Mouse (Mus musculus) kidney, postnatal 0 days (tissue): ENCODE results near the gene Ankfy1. TPM values are rescaled to one million over a fixed set of nuclear protein-coding genes. Genes with fewer than 3 reads are reported as not detected.

Source experiments
- ATAC-seq: fragments of 200-750 bp; cut with Nextera tagmentation; replicated peaks from 2 replicates; pipeline ENCODE4 v1.8.0; 2017; ENCODE audit warnings: low read depth, moderate number of reproducible peaks, moderate TSS enrichment, moderate library complexity; ENCODE audit not compliant: low FRiP score
- DNase-seq: peaks from one replicate; pipeline ENCODE4 v3.0.0-alpha.2; 2016; ENCODE audit warnings: low spot score
- H3K27ac ChIP-seq: fragments of 300-500 bp; sonication (generic); 2 replicates; pipeline ENCODE4 v1.5.1; 2014; ENCODE audit warnings: mild to moderate bottlenecking
- H3K27me3 ChIP-seq: fragments of 300-500 bp; sonication (generic); 2 replicates; pipeline ENCODE4 v1.6.1; 2014; ENCODE audit warnings: low read length, mixed read lengths; ENCODE audit not compliant: insufficient read depth
- H3K36me3 ChIP-seq: fragments of 300-500 bp; sonication (generic); 2 replicates; pipeline ENCODE4 v1.6.1; 2014; ENCODE audit warnings: low read length, mixed read lengths; ENCODE audit not compliant: insufficient read depth
- H3K4me1 ChIP-seq: fragments of 300-500 bp; sonication (generic); replicated peaks from 2 replicates; pipeline ENCODE4 v1.6.1; 2014; ENCODE audit warnings: antibody characterized with exemption, low read length, mixed read lengths; ENCODE audit not compliant: insufficient read depth
- H3K4me2 ChIP-seq: fragments of 300-500 bp; sonication (generic); 2 replicates; pipeline ENCODE4 v1.6.1; 2014; ENCODE audit warnings: mild to moderate bottlenecking, low read length, moderate library complexity, mixed read lengths
- H3K4me3 ChIP-seq: fragments of 300-500 bp; sonication (generic); replicated peaks from 2 replicates; pipeline ENCODE4 v1.5.1; 2014; ENCODE audit warnings: low read depth, low read length
- H3K9ac ChIP-seq: fragments of 300-500 bp; sonication (generic); 2 replicates; pipeline ENCODE4 v1.6.1; 2014; ENCODE audit warnings: low read depth, low read length
- H3K9me3 ChIP-seq: fragments of 300-500 bp; sonication (generic); replicated peaks from 2 replicates; pipeline ENCODE4 v1.6.1; 2016; ENCODE audit warnings: low read length, inconsistent platforms, mixed read lengths
- CTCF ChIP-seq: IDR thresholded peaks from 2 replicates; pipeline ENCODE4 v1.5.1; 2016; ENCODE audit warnings: antibody characterized with exemption, low read depth, mild to moderate bottlenecking, moderate library complexity
- WGBS: fragments of 180-500 bp; shearing (Covaris S2); extraction: QIAGEN DNeasy Blood & Tissue Kit; methylation state at CpG from one replicate; pipeline ENCODE4 v1.1.7; 2014; 5-methylcytosine and 5-hydroxymethylcytosine counted together
- polyA plus RNA-seq: library from polyadenylated mRNA; unstranded; fragments of >200 nt; fragmentation: Nextera tagmentation; extraction: Ambion mirVana; gene quantifications from 2 replicates; pipeline ENCODE4 v1.2.1, GENCODE M21; 2015

Gene Ankfy1
- polyA plus RNA-seq, 1 experiment from 2014 or later: 11.8 TPM

- Histone ChIP-seq H3K4me3 (no peak overlapping the region), H3K27ac (no peak overlapping the region), H3K9me3 (no peaks in the 10 kb centered on the region), H3K27me3 (no peaks in the 10 kb centered on the region), H3K9ac (no peak overlapping the region), H3K36me3 (no peaks in the 10 kb centered on the region), H3K4me2 (no peak overlapping the region), H3K4me1 (no peaks in the 10 kb centered on the region)
- no peak for DNase-seq
- no peak for TF ChIP-seq CTCF
- ATAC-seq: no peak
- WGBS: 92% methylated on average over 4 of the region's 4 CpGs
Observed at GRCm38 (mm10) chr11:72664641-72665040, 25.2 kb upstream of the Ankfy1 start.

- Histone ChIP-seq H3K4me1 (no peaks in the 10 kb centered on the region), H3K9ac (no peak overlapping the region), H3K27me3 (no peaks in the 10 kb centered on the region), H3K36me3 (no peaks in the 10 kb centered on the region), H3K4me2 (no peak overlapping the region), H3K9me3 (no peaks in the 10 kb centered on the region), H3K27ac (no peak overlapping the region), H3K4me3 (no peak overlapping the region)
- DNase-seq (no peak), ATAC-seq (no peak)
- no peak for TF ChIP-seq CTCF
Observed at GRCm38 (mm10) chr11:72670634-72671033, 19.2 kb upstream of the Ankfy1 start.

GRCm38 (mm10) chr11:72671294-72671988 is 18.4 kb upstream of the Ankfy1 start:
- DNase-seq: no peak
- Histone ChIP-seq H3K9me3 (no peaks in the 10 kb centered on the region), H3K27me3 (no peaks in the 10 kb centered on the region), H3K36me3 (no peaks in the 10 kb centered on the region), H3K4me1 (no peaks in the 10 kb centered on the region), H3K4me2 (no peak overlapping the region), H3K9ac (no peak overlapping the region), H3K4me3 (no peak overlapping the region), H3K27ac (no peak overlapping the region)
- 80% methylated on average over 6 of the region's 6 CpGs for WGBS
- TF ChIP-seq CTCF: no peak
- ATAC-seq: no peak

- no peaks in the 10 kb centered on the region for H3K9me3 ChIP-seq
- H3K36me3 ChIP-seq: no peaks in the 10 kb centered on the region
- H3K4me2 ChIP-seq: no peak overlapping the region
- WGBS: 72% methylated on average over 1 of the region's 1 CpGs
- H3K4me1 ChIP-seq: no peaks in the 10 kb centered on the region
- H3K4me3 ChIP-seq: no peak overlapping the region
- no peaks in the 10 kb centered on the region for H3K27me3 ChIP-seq
- TF ChIP-seq CTCF: no peak
- DNase-seq (no peak), ATAC-seq (no peak)
- H3K27ac ChIP-seq: no peak overlapping the region
- H3K9ac ChIP-seq: no peak overlapping the region
Observed at GRCm38 (mm10) chr11:72672438-72672837, 17.4 kb upstream of the Ankfy1 start.

GRCm38 (mm10) chr11:72675280-72675679 is 14.5 kb upstream of the Ankfy1 start:
- Histone ChIP-seq H3K27ac (no peak overlapping the region), H3K9ac (no peak overlapping the region), H3K4me3 (no peak overlapping the region), H3K4me2 (no peak overlapping the region), H3K9me3 (no peaks in the 10 kb centered on the region), H3K27me3 (no peaks in the 10 kb centered on the region), H3K36me3 (no peaks in the 10 kb centered on the region), H3K4me1 (no peaks in the 10 kb centered on the region)
- no peak for TF ChIP-seq CTCF
- DNase-seq: no peak
- 76% methylated on average over 2 of the region's 2 CpGs for WGBS
- ATAC-seq: no peak

GRCm38 (mm10) chr11:72680726-72681125 is 9.1 kb upstream of the Ankfy1 start:
- Histone ChIP-seq H3K4me3 (no peak overlapping the region), H3K27me3 (no peaks in the 10 kb centered on the region), H3K36me3 (no peaks in the 10 kb centered on the region), H3K4me2 (no peak overlapping the region), H3K27ac (no peak overlapping the region), H3K4me1 (no peaks in the 10 kb centered on the region), H3K9me3 (no peaks in the 10 kb centered on the region), H3K9ac (no peak overlapping the region)
- no peak for ATAC-seq
- TF ChIP-seq CTCF: no peak
- DNase-seq: no peak

GRCm38 (mm10) chr11:72683402-72683801 is 6.4 kb upstream of the Ankfy1 start:
- H3K27me3 ChIP-seq: no peaks in the 10 kb centered on the region
- no peaks in the 10 kb centered on the region for H3K4me1 ChIP-seq
- TF ChIP-seq CTCF: no peak
- 98% methylated on average over 2 of the region's 2 CpGs for WGBS
- no peaks in the 10 kb centered on the region for H3K36me3 ChIP-seq
- no peak overlapping the region for H3K9ac ChIP-seq
- ATAC-seq (no peak), DNase-seq (no peak)
- no peak overlapping the region for H3K27ac ChIP-seq
- no peak overlapping the region for H3K4me3 ChIP-seq
- no peaks in the 10 kb centered on the region for H3K9me3 ChIP-seq
- H3K4me2 ChIP-seq: no peak overlapping the region
